Mouse (Mus musculus) hindbrain, embryonic 11.5 days (tissue): ENCODE results near the gene Fhl3. TPM values are rescaled to one million over a fixed set of nuclear protein-coding genes. Genes with fewer than 3 reads are reported as not detected.

Source experiments
- ATAC-seq: fragments of 200-750 bp; cut with Nextera tagmentation; 2 replicates; pipeline ENCODE4 v1.8.0; 2017; ENCODE audit warnings: mild to moderate bottlenecking, moderate TSS enrichment, moderate library complexity; ENCODE audit not compliant: low FRiP score
- DNase-seq: peaks from one replicate; pipeline ENCODE4 v3.0.0-alpha.2; 2015; ENCODE audit warnings: low spot score
- H3K27ac ChIP-seq: fragments of 300-500 bp; sonication (generic); 2 replicates; pipeline ENCODE4 v1.5.1; 2014; ENCODE audit warnings: mild to moderate bottlenecking, low read depth, low read length
- H3K27me3 ChIP-seq: fragments of 300-500 bp; sonication (generic); 2 replicates; pipeline ENCODE4 v1.6.1; 2014; ENCODE audit warnings: mild to moderate bottlenecking, low read length, moderate library complexity, mixed read lengths; ENCODE audit not compliant: control insufficient read depth, insufficient read depth
- H3K36me3 ChIP-seq: fragments of 300-500 bp; sonication (generic); 2 replicates; pipeline ENCODE4 v1.6.1; 2014; ENCODE audit warnings: mild to moderate bottlenecking, low read length, moderate library complexity, mixed read lengths; ENCODE audit not compliant: control insufficient read depth, insufficient read depth
- H3K4me1 ChIP-seq: fragments of 300-500 bp; sonication (generic); replicated peaks from 2 replicates; pipeline ENCODE4 v1.6.1; 2014; ENCODE audit warnings: low read length, mixed read lengths; ENCODE audit not compliant: control insufficient read depth, insufficient read depth
- H3K4me2 ChIP-seq: fragments of 300-500 bp; sonication (generic); replicated peaks from 2 replicates; pipeline ENCODE4 v1.6.1; 2014; ENCODE audit warnings: mild to moderate bottlenecking, low read depth, low read length
- H3K4me3 ChIP-seq: fragments of 300-500 bp; sonication (generic); 2 replicates; pipeline ENCODE4 v1.5.1; 2014; ENCODE audit warnings: low read depth, low read length
- H3K9ac ChIP-seq: fragments of 300-500 bp; sonication (generic); 2 replicates; pipeline ENCODE4 v1.6.1; 2014; ENCODE audit warnings: low read depth, low read length
- H3K9me3 ChIP-seq: fragments of 300-500 bp; sonication (generic); 2 replicates; pipeline ENCODE4 v1.6.1; 2016; ENCODE audit warnings: low read length; ENCODE audit not compliant: control insufficient read depth
- WGBS: fragments of 180-500 bp; shearing (Covaris S2); extraction: QIAGEN DNeasy Blood & Tissue Kit; methylation state at CpG from one replicate; pipeline ENCODE4 v1.1.7; 2014; 5-methylcytosine and 5-hydroxymethylcytosine counted together
- polyA plus RNA-seq: library from polyadenylated mRNA; unstranded; fragments of >200 nt; fragmentation: Nextera tagmentation; extraction: Ambion mirVana; gene quantifications from 2 replicates; pipeline ENCODE4 v1.2.1, GENCODE M21; 2014

Gene Fhl3
- polyA plus RNA-seq, result 3.2 and 4.7 TPM in 2 replicates

DNA sequence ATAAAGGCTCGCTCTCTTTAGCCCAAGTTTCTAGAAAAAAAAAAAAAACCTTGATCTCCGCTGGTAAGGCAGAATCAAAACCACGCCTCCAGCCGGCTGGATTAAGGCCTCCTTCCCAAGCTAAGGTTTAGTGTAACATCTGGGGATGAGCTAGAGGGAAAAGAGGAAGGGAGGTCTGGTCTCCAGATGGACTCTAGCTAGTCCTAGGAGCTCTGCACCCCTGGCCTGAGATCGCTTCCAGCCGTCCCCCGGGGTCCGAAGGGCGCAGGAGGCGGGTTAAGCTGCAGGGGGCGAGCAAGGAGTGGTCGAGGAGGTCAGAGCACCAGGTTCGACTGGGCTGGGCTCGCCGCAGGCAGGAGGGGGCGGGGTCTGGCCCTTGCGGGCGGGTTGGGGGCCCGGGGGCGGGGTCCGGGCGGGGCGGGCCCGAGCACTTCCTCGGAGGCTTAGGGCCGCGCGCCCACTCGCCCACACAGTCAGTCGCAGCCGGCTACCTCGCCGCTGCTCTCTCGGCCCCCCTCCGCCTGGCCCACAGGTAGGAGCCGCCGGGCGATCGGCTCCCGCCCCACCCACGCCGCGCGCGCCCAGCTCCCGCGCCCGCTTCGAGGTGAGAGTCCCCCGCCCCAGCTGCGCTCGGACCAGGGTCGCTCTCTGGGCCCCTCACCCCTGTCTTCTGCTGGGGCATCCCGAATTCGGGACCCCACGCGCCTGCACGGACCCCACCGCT, at the start of gene Fhl3:
Gene Fhl3 (plus strand): TSS at position 454 of the 724 bp plus-strand sequence.
- ATAC-seq (peak; percentile 66), DNase-seq (peak; percentile 69)
- Histone ChIP-seq H3K9ac (peak within 1 kb of the TSS; percentile 65), H3K27ac (peak within 1 kb of the TSS; percentile 47), H3K4me1 (0 out of 2 replicates have a peak, but pooled peaks cover 4% of the 10 kb centered on the region), H3K27me3 (peaks cover 10% of the 10 kb centered on the region), H3K4me2 (peak within 1 kb of the TSS; percentile 97), H3K9me3 (no peaks in the 10 kb centered on the region), H3K4me3 (peak within 1 kb of the TSS; percentile 62), H3K36me3 (no peaks in the 10 kb centered on the region)
- WGBS, result 2% methylated on average over 38 of the region's 59 CpGs

DNA sequence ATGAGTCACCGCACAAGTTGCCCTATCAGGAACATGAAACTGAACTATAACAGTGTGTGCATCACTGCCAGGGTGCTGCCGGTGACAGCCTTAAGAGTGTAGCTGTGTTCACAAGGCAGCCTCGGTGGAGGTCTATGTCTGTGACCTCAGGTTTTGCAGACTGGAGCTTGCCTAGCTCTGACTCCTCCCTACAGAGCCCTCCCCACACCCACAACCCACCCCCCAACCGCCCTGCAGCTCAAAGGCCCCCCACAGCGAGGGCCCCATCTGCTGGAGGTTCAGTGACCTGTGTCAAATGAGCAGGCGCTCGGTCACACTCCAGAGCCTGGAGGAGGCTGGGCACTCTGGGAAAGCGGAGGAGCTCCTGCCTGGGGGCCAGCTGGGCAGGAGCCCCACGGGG, 47.6 kb upstream of the Fhl3 start:
- Histone ChIP-seq H3K36me3 (no peaks in the 10 kb centered on the region), H3K9ac (no peak overlapping the region), H3K27ac (peak overlapping the region; percentile 17; the same call in 1 of the 2 replicates), H3K9me3 (no peaks in the 10 kb centered on the region), H3K27me3 (peaks cover 40% of the 10 kb centered on the region), H3K4me1 (peaks cover 19% of the 10 kb centered on the region), H3K4me3 (no peak overlapping the region), H3K4me2 (peak overlapping the region; percentile 18)
- peak; percentile 59 for ATAC-seq
- DNase-seq, result peak; percentile 74
- 5% methylated on average over 8 of the region's 9 CpGs for WGBS

- ATAC-seq (no peak), DNase-seq (no peak)
- Histone ChIP-seq H3K9me3 (no peaks in the 10 kb centered on the region), H3K27me3 (peaks cover 64% of the 10 kb centered on the region), H3K4me3 (peak within 1 kb of the TSS; percentile 57), H3K36me3 (no peaks in the 10 kb centered on the region), H3K27ac (peak within 1 kb of the TSS; percentile 58), H3K4me1 (peaks cover 23% of the 10 kb centered on the region), H3K9ac (peak within 1 kb of the TSS; percentile 64), H3K4me2 (peak within 1 kb of the TSS; percentile 87)
- WGBS, result under 1% methylated on average over 15 of the region's 15 CpGs
These were observed 44.0 kb upstream of the Fhl3 start, which contains the start of gene Pou3f1 for GRCm38 (mm10) chr4:124656518-124656853. Gene Pou3f1, plus strand, starts transcription at chr4:124656807.

DNA sequence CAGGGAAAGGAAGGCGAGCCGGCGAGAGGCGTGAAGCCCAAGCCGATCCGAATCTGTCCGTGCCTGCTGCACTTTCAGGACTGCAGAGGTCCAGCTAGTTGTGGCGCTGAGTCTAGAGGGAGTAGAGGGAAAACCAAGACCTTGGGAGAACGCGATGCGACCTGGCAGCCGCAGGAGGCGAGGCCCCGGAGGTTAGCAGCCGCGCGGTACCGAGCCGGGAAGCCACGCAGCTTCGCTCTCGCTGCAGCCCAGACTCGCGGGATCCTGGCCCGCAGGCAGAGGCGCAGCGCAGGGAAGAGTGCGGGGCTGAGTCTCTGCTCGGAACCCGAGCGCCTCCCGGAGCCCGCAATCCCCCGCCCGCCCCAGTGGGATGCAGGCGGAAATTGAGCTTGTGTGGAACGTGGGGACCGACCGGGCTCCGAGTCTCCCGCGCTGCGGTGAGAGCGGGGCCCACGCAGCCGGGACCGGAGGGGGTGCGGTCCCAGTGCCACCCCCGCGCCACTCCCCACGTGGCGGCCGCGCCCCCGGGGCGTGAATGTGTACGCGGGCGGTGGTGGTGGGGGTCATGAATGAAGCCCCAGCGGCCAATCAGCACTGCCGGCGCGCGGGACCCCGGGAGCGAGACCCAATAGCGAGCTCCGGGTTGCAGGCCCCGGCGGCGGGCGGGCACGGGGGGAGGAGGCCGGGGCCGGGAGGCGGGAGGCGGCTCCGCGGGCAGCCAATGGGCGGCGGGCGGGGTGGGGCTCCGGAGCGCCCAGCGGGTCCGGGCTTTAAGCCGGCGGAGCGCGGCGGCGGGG, 43.4 kb upstream of the Fhl3 start:
- 0 out of 2 replicates have a peak overlapping the region, but pooled peaks have one; percentile 39 for H3K27ac ChIP-seq
- H3K36me3 ChIP-seq, result no peaks in the 10 kb centered on the region
- no peaks in the 10 kb centered on the region for H3K9me3 ChIP-seq
- peak overlapping the region; percentile 87 for H3K4me2 ChIP-seq
- peaks cover 68% of the 10 kb centered on the region for H3K27me3 ChIP-seq
- peak overlapping the region; percentile 57 for H3K4me3 ChIP-seq
- ATAC-seq, result peak; percentile 85
- peaks cover 24% of the 10 kb centered on the region for H3K4me1 ChIP-seq
- peak; percentile 90 for DNase-seq
- peak overlapping the region; percentile 32 for H3K9ac ChIP-seq
- under 1% methylated on average over 66 of the region's 92 CpGs for WGBS

DNA sequence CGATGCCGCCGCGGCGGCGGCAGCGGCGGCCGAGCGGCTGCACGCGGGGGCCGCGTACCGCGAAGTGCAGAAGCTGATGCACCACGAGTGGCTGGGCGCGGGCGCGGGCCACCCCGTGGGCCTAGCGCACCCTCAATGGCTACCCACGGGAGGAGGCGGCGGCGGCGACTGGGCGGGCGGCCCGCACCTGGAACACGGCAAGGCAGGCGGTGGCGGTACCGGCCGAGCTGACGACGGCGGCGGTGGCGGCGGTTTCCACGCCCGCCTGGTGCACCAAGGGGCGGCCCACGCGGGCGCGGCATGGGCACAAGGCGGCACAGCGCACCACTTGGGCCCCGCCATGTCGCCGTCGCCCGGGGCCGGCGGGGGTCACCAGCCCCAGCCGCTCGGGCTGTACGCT, 42.7 kb upstream of the Fhl3 start:
- H3K27ac ChIP-seq, result peak overlapping the region; percentile 58
- no peaks in the 10 kb centered on the region for H3K9me3 ChIP-seq
- DNase-seq, result peak; percentile 57
- ATAC-seq, result peak; percentile 14; the same call in 1 of the 2 replicates
- WGBS, result under 1% methylated on average over 45 of the region's 61 CpGs
- H3K4me1 ChIP-seq, result peaks cover 18% of the 10 kb centered on the region
- no peaks in the 10 kb centered on the region for H3K36me3 ChIP-seq
- peak overlapping the region; percentile 64 for H3K9ac ChIP-seq
- peak overlapping the region; percentile 57 for H3K4me3 ChIP-seq
- H3K27me3 ChIP-seq, result peaks cover 68% of the 10 kb centered on the region
- peak overlapping the region; percentile 87 for H3K4me2 ChIP-seq

DNA sequence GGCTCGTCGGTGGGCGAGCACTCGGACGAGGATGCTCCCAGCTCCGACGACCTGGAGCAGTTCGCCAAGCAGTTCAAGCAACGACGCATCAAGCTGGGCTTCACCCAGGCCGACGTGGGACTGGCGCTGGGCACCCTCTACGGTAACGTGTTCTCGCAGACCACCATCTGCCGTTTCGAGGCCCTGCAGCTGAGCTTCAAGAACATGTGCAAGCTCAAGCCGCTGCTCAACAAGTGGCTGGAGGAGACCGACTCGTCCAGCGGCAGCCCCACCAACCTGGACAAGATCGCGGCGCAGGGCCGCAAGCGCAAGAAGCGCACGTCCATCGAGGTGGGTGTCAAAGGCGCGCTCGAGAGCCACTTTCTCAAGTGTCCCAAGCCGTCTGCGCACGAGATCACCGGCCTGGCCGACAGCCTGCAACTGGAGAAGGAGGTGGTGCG, 42.1 kb upstream of the Fhl3 start:
- peak overlapping the region; percentile 64 for H3K9ac ChIP-seq
- no peaks in the 10 kb centered on the region for H3K36me3 ChIP-seq
- H3K4me2 ChIP-seq, result peak overlapping the region; percentile 87
- H3K4me3 ChIP-seq, result peak overlapping the region; percentile 57
- ATAC-seq (no peak), DNase-seq (peak; percentile 76)
- H3K27ac ChIP-seq, result peak overlapping the region; percentile 17; the same call in 1 of the 2 replicates
- no peaks in the 10 kb centered on the region for H3K9me3 ChIP-seq
- 1% methylated on average over 39 of the region's 39 CpGs for WGBS
- peaks cover 12% of the 10 kb centered on the region; the same call in 1 of the 2 replicates for H3K4me1 ChIP-seq
- H3K27me3 ChIP-seq, result peaks cover 64% of the 10 kb centered on the region

GRCm38 (mm10) chr4:124659251-124660217, 41.0 kb upstream of the Fhl3 start:
- H3K27me3 ChIP-seq, result peaks cover 61% of the 10 kb centered on the region
- H3K9ac ChIP-seq, result peak overlapping the region; percentile 68
- H3K4me3 ChIP-seq, result peak overlapping the region; percentile 57
- no peaks in the 10 kb centered on the region for H3K36me3 ChIP-seq
- H3K27ac ChIP-seq, result 0 out of 2 replicates have a peak overlapping the region, but pooled peaks have one; percentile 24
- no peak for ATAC-seq
- WGBS, result under 1% methylated on average over 68 of the region's 68 CpGs
- H3K4me1 ChIP-seq, result peaks cover 11% of the 10 kb centered on the region
- peak overlapping the region; percentile 87 for H3K4me2 ChIP-seq
- H3K9me3 ChIP-seq, result no peaks in the 10 kb centered on the region
- DNase-seq, result peak; percentile 53

DNA sequence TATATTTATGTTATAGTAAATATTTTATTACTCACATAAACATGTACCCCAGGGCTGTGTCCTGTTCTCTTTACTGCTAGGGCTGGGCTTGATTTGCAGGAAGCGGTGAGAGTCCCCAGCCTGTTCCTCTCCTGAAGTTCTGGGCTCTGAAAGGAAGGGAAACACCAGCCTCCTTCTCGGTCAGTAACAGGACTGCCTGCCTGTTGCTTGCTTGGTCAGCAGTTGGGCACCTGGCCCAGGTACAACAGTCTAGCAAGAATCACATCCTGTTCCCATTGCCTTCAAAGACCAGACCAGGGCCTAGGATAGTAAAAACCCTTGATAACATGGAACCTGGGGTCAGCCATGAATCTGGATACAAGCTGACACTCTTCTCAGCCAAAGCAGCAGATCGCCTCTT, 39.9 kb upstream of the Fhl3 start:
- Histone ChIP-seq H3K9me3 (no peaks in the 10 kb centered on the region), H3K4me3 (peak overlapping the region; percentile 21), H3K4me1 (peaks cover 11% of the 10 kb centered on the region), H3K27ac (no peak overlapping the region), H3K4me2 (peak overlapping the region; percentile 35), H3K27me3 (peaks cover 51% of the 10 kb centered on the region), H3K36me3 (no peaks in the 10 kb centered on the region), H3K9ac (no peak overlapping the region)
- 45% methylated on average over 3 of the region's 3 CpGs for WGBS
- no peak for ATAC-seq
- DNase-seq, result no peak
